Mouse (Mus musculus) fat pad, adult 2 months (tissue): ENCODE results near the gene Cygb.
"Not testable (repeated sequence)": the region's sequence is repeated elsewhere in the genome, so short reads cannot be mapped to it uniquely, and the experiment has no call there.

Experiments used
- DNase-seq: peaks from one replicate; pipeline ENCODE4 v3.0.0-alpha.2; 2011; ENCODE audit warnings: low read depth, low spot score; ENCODE audit errors: extremely low read depth

Gene Cygb

GRCm38 (mm10) chr11:116675429-116675828 lies 21.3 kb upstream of the Cygb start:
- DNase-seq: not testable (repeated sequence)

- DNase-seq: no peak
Observed at GRCm38 (mm10) chr11:116674616-116675379, 20.7 kb upstream of the Cygb start.

GRCm38 (mm10) chr11:116673410-116673809 lies 19.3 kb upstream of the Cygb start:
- DNase-seq: no peak

GRCm38 (mm10) chr11:116672595-116672994 lies 18.5 kb upstream of the Cygb start:
- DNase-seq: no peak

- no peak for DNase-seq
Observed at GRCm38 (mm10) chr11:116671845-116672434, 17.8 kb upstream of the Cygb start.

GRCm38 (mm10) chr11:116671112-116671844 lies 17.2 kb upstream of the Cygb start:
- peak; percentile 69 for DNase-seq

- no peak for DNase-seq
Observed at GRCm38 (mm10) chr11:116670386-116670785, 16.3 kb upstream of the Cygb start.

GRCm38 (mm10) chr11:116669787-116670365 lies 15.8 kb upstream of the Cygb start:
- DNase-seq: no peak

- DNase-seq: no peak
Observed at GRCm38 (mm10) chr11:116669316-116669715, 15.2 kb upstream of the Cygb start.

- DNase-seq: no peak
Observed at GRCm38 (mm10) chr11:116668839-116669238, 14.7 kb upstream of the Cygb start.

- no peak for DNase-seq
Observed at GRCm38 (mm10) chr11:116668381-116668825, 14.3 kb upstream of the Cygb start.

GRCm38 (mm10) chr11:116667930-116668329 lies 13.8 kb upstream of the Cygb start:
- no peak for DNase-seq

GRCm38 (mm10) chr11:116667012-116667411 lies 12.9 kb upstream of the Cygb start:
- DNase-seq: not testable (repeated sequence)

- DNase-seq: peak; percentile 69
Observed at GRCm38 (mm10) chr11:116666566-116666965, 12.5 kb upstream of the Cygb start.

- DNase-seq: no peak
Observed at GRCm38 (mm10) chr11:116665289-116665688, 11.2 kb upstream of the Cygb start.

GRCm38 (mm10) chr11:116661948-116662377 lies 7.8 kb upstream of the Cygb start:
- no peak for DNase-seq

GRCm38 (mm10) chr11:116661291-116661947 lies 7.3 kb upstream of the Cygb start:
- no peak for DNase-seq

- no peak for DNase-seq
Observed at GRCm38 (mm10) chr11:116660181-116660580, 6.1 kb upstream of the Cygb start.

- no peak for DNase-seq
Observed at GRCm38 (mm10) chr11:116659027-116659621, 5.0 kb upstream of the Cygb start.

- no peak for DNase-seq
Observed at GRCm38 (mm10) chr11:116658238-116658637, 4.1 kb upstream of the Cygb start.
